Mouse (Mus musculus): ENCODE data around the gene Gm45234. TPM values are rescaled to one million over a fixed set of nuclear protein-coding genes. Genes with fewer than 3 reads are reported as not detected.
A peak's percentile ranks its signal among the peaks of the same experiment; 100 is the strongest.

Gene Gm45234
- total and polyA plus RNA-seq, 3 experiments: not detected

DNA sequence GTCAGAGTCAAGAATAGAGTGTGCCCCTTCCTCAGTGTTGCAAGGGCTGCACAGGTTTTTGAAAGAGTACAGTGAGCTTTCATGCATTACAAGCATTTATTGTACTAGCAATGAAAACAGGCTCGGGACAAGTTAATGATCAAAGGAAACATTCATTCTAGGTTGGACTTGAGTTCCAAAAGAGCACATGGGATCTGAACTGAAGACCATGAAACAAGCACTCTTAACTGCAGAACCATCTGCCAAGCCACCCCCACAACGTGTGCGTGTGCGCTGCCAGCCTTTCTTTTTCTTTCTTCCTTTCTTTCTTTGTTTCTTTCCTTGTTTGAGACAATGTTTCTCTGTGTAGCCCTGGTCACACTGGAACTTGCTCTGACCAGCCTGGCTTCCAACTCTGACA lies 40.0 kb upstream of the Gm45234 start:
- Histone ChIP-seq H3K4me3 (ENCODE audit: low read depth, low read length) (no peak overlapping the region), H3K36me3 (replicated peaks) (peaks cover 23% of the 10 kb centered on the region), H3K9me3 (replicated peaks) (no peaks in the 10 kb centered on the region), H3K4me1 (ENCODE audit: insufficient read depth, low read depth, low read length) (peaks cover 7% of the 10 kb centered on the region), H3K27me3 (ENCODE audit: insufficient read depth, low read length) (no peaks in the 10 kb centered on the region)
- TF ChIP-seq CTCF (IDR thresholded peaks at IDR 0.05; ENCODE audit: low read depth, low read length): no peak
- 0 out of 2 replicates have a peak, but pooled peaks have one; percentile 63 for TF ChIP-seq POLR2AphosphoS5 (IDR thresholded peaks at IDR 0.05; ENCODE audit: insufficient replicate concordance, low read depth, low read length)
- ATAC-seq (ENCODE audit: extremely low read depth, insufficient number of reproducible peaks, low FRiP score, poor library complexity, severe bottlenecking) (no peak), DNase-seq (ENCODE audit: low spot score) (no peak)

DNA sequence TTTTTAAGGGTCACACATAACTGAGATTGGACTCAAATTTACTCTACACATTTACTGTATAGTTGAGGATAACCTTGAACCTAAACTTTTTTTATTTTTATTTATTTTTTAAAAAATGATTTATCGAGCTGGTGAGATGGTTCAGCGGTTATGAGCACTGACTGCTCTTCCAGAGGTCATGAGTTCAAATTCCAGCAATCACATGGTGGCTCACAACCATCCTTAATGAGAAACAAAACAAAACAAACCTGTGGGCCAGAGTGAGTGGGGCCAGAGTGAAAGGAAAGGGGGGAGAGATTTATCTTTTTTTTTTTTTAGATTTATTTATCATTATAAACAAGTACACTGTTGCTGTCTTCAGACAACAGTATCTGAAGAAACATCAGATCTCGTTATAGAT lies 36.1 kb upstream of the Gm45234 start:
- TF ChIP-seq CTCF (IDR thresholded peaks at IDR 0.05; ENCODE audit: low read depth, low read length) (no peak), GATA1 (IDR thresholded peaks at IDR 0.05; ENCODE audit: borderline replicate concordance, low read length) (no peak), GATA2 (IDR thresholded peaks at IDR 0.05; ENCODE audit: borderline replicate concordance, low read depth, low read length) (no peak)
- no peak for ATAC-seq (ENCODE audit: extremely low read depth, insufficient number of reproducible peaks, low FRiP score, poor library complexity, severe bottlenecking)
- H3K4me3 ChIP-seq (ENCODE audit: low read depth, low read length): no peak overlapping the region
- peaks cover 28% of the 10 kb centered on the region for H3K36me3 ChIP-seq (replicated peaks)
- DNase-seq (ENCODE audit: low spot score): no peak
- H3K27me3 ChIP-seq (ENCODE audit: insufficient read depth, low read length): no peaks in the 10 kb centered on the region
- peaks cover 7% of the 10 kb centered on the region for H3K4me1 ChIP-seq (ENCODE audit: insufficient read depth, low read depth, low read length)
- no peaks in the 10 kb centered on the region for H3K9me3 ChIP-seq (replicated peaks)

DNA sequence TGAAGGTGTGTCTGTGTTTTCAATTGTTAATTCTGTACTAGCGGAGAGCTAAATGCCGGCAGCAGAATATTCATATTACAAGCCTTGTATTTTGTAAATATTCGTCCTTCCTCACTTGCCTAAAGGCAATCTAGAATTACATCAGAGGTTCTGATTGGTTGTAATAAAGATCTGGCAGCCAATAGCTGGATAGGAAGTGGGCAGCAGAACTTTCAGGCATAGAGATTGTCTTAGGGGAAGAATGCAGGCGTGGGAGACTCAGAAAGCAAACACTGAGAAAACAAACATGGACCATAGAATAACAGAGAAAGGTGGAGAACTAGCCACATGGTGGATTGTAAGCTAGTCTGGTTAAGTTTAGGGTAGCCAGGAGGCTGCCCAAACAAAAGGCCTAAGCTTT lies 34.3 kb upstream of the Gm45234 start:
- Histone ChIP-seq H3K4me3 (ENCODE audit: low read depth, low read length) (no peak overlapping the region), H3K4me1 (ENCODE audit: insufficient read depth, low read depth, low read length) (no peaks in the 10 kb centered on the region; the same call in 1 of the 2 replicates), H3K9me3 (replicated peaks) (no peaks in the 10 kb centered on the region), H3K36me3 (replicated peaks) (peaks cover 17% of the 10 kb centered on the region), H3K27me3 (ENCODE audit: insufficient read depth, low read length) (no peaks in the 10 kb centered on the region)
- TF ChIP-seq GATA1 (IDR thresholded peaks at IDR 0.05; ENCODE audit: borderline replicate concordance, low read length) (no peak), CTCF (IDR thresholded peaks at IDR 0.05; ENCODE audit: low read depth, low read length) (no peak), GATA2 (IDR thresholded peaks at IDR 0.05; ENCODE audit: borderline replicate concordance, low read depth, low read length) (no peak), TAL1 (conservative IDR thresholded peaks at IDR 0.05; ENCODE audit: low read depth, low read length) (no peak), POLR2AphosphoS5 (IDR thresholded peaks at IDR 0.05; ENCODE audit: insufficient replicate concordance, low read depth, low read length) (no peak)
- ATAC-seq (ENCODE audit: extremely low read depth, insufficient number of reproducible peaks, low FRiP score, poor library complexity, severe bottlenecking) (no peak), DNase-seq (ENCODE audit: low spot score) (no peak)

DNA sequence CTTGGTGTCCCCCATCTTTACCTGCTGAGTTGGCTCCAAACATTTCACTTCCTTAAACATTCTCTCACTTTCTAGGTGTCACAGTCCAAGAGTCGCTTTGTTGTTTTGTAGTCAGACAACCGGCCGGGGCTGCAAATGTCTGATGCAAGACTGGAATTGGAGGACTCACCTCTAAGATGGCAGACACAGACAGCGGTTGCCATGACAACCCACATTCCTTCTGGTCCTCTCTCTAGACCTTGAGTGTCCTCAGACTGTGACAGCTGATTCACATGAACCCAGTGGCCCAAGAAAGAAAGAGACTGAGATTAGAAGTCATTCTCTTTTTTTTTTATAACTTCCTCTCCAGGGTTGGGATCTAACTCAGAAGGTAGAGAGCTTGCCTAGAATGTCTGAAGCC lies 33.7 kb upstream of the Gm45234 start:
- ATAC-seq (ENCODE audit: extremely low read depth, insufficient number of reproducible peaks, low FRiP score, poor library complexity, severe bottlenecking) (no peak), DNase-seq (ENCODE audit: low spot score) (no peak)
- H3K4me3 ChIP-seq (ENCODE audit: low read depth, low read length): no peak overlapping the region

DNA sequence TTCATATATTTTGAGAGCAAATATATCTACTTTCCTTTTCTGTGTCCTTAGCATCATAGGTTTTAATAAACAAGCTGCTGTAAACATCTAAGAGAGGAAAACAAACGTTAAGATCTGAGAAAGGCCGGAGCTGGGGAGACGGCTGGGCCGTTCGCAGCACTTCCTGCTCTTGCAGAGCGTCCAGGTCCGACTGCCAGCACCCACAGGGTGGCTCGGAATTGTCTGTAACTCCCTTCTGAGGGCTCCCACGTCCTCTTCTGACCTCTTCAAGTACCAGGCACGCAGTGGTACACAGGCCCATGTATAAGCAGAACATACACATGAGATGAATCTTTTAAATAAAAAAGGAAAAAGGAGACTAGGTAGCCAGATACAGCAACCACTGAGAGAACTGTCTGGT lies 31.9 kb upstream of the Gm45234 start:
- DNase-seq (ENCODE audit: low spot score): no peak
- Histone ChIP-seq H3K4me1 (ENCODE audit: insufficient read depth, low read depth, low read length) (no peaks in the 10 kb centered on the region), H3K36me3 (replicated peaks) (peaks cover 8% of the 10 kb centered on the region), H3K4me3 (ENCODE audit: low read depth, low read length) (no peak overlapping the region), H3K9me3 (replicated peaks) (no peaks in the 10 kb centered on the region), H3K27me3 (ENCODE audit: insufficient read depth, low read length) (peaks cover 2% of the 10 kb centered on the region; the same call in 1 of the 2 replicates)
- ATAC-seq (ENCODE audit: extremely low read depth, insufficient number of reproducible peaks, low FRiP score, poor library complexity, severe bottlenecking): no peak
- TF ChIP-seq GATA2 (IDR thresholded peaks at IDR 0.05; ENCODE audit: borderline replicate concordance, low read depth, low read length) (no peak), GATA1 (IDR thresholded peaks at IDR 0.05; ENCODE audit: borderline replicate concordance, low read length) (no peak), POLR2AphosphoS5 (IDR thresholded peaks at IDR 0.05; ENCODE audit: insufficient replicate concordance, low read depth, low read length) (no peak), CTCF (IDR thresholded peaks at IDR 0.05; ENCODE audit: low read depth, low read length) (no peak), TAL1 (conservative IDR thresholded peaks at IDR 0.05; ENCODE audit: low read depth, low read length) (no peak)

More for the DNA sequence above, 33.7 kb upstream of the Gm45234 start:
- Histone ChIP-seq H3K27me3 (ENCODE audit: insufficient read depth, low read length) (no peaks in the 10 kb centered on the region), H3K4me1 (ENCODE audit: insufficient read depth, low read depth, low read length) (no peaks in the 10 kb centered on the region), H3K9me3 (replicated peaks) (no peaks in the 10 kb centered on the region), H3K36me3 (replicated peaks) (peaks cover 15% of the 10 kb centered on the region)
- TF ChIP-seq GATA2 (IDR thresholded peaks at IDR 0.05; ENCODE audit: borderline replicate concordance, low read depth, low read length) (no peak), GATA1 (IDR thresholded peaks at IDR 0.05; ENCODE audit: borderline replicate concordance, low read length) (no peak), POLR2AphosphoS5 (IDR thresholded peaks at IDR 0.05; ENCODE audit: insufficient replicate concordance, low read depth, low read length) (no peak), CTCF (IDR thresholded peaks at IDR 0.05; ENCODE audit: low read depth, low read length) (no peak), TAL1 (conservative IDR thresholded peaks at IDR 0.05; ENCODE audit: low read depth, low read length) (no peak)

DNA sequence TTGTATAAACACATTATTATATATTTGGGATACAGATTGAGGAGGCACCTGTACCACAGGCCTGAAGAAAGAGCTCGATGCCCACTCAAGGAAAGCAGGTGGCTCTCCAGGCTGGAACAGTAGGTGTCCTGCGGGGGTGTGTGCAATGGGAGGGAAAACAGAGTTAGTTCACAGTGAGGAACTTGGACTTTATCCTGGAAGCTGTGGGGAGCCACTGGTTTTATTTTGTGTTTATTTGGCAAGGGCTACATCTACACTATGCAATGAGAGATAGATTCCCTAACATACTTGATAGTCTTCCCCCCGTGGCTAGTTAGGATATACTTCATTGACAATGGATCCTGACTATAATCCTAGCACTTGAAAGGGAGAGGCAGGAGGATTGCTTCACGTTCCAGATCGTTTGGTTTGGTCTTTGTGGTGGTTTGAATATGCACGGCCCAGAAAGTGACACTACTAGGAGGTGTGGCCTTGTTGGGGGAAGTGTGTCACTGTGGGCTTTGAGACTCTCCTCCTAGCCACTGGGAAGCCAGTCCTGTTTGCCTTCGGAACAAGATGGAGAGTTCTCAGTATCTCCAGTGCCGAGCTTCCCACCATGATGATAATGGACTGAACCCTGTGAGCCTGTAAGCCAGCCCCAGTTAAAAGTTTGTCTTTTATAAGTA lies 31.1 kb upstream of the Gm45234 start:
- Histone ChIP-seq H3K36me3 (replicated peaks) (peaks cover 5% of the 10 kb centered on the region), H3K4me1 (ENCODE audit: insufficient read depth, low read depth, low read length) (peaks cover 5% of the 10 kb centered on the region; the same call in 1 of the 2 replicates), H3K9me3 (replicated peaks) (no peaks in the 10 kb centered on the region), H3K27me3 (ENCODE audit: insufficient read depth, low read length) (peaks cover 7% of the 10 kb centered on the region), H3K4me3 (ENCODE audit: low read depth, low read length) (no peak overlapping the region)
- no peak for DNase-seq (ENCODE audit: low spot score)
- TF ChIP-seq GATA1 (IDR thresholded peaks at IDR 0.05; ENCODE audit: borderline replicate concordance, low read length): no peak
- TF ChIP-seq TAL1 (conservative IDR thresholded peaks at IDR 0.05; ENCODE audit: low read depth, low read length): no peak
- no peak for TF ChIP-seq POLR2AphosphoS5 (IDR thresholded peaks at IDR 0.05; ENCODE audit: insufficient replicate concordance, low read depth, low read length)
- no peak for TF ChIP-seq CTCF (IDR thresholded peaks at IDR 0.05; ENCODE audit: low read depth, low read length)
- ATAC-seq (ENCODE audit: extremely low read depth, insufficient number of reproducible peaks, low FRiP score, poor library complexity, severe bottlenecking): no peak
